Mouse (Mus musculus) frontal cortex, postnatal 25 days (tissue): ENCODE measurements around the gene Rpl13.

Experiments used
- DNase-seq, 2 experiments: peaks; one replicate each; pipeline ENCODE4 v3.0.0; 2022; ENCODE audit warnings: low spot score in 2 of 2

The Rpl13 gene

GRCm38 (mm10) chr8:123108010-123108409, 5.9 kb downstream of the Rpl13 start:
- DNase-seq = no peak

GRCm38 (mm10) chr8:123108953-123109352, 6.8 kb downstream of the Rpl13 start:
- DNase-seq = no peak

- DNase-seq = no peak
Observed at GRCm38 (mm10) chr8:123110649-123111048, 8.5 kb downstream of the Rpl13 start.

GRCm38 (mm10) chr8:123112892-123113291, 10.7 kb downstream of the Rpl13 start:
- no peak for DNase-seq

DNA sequence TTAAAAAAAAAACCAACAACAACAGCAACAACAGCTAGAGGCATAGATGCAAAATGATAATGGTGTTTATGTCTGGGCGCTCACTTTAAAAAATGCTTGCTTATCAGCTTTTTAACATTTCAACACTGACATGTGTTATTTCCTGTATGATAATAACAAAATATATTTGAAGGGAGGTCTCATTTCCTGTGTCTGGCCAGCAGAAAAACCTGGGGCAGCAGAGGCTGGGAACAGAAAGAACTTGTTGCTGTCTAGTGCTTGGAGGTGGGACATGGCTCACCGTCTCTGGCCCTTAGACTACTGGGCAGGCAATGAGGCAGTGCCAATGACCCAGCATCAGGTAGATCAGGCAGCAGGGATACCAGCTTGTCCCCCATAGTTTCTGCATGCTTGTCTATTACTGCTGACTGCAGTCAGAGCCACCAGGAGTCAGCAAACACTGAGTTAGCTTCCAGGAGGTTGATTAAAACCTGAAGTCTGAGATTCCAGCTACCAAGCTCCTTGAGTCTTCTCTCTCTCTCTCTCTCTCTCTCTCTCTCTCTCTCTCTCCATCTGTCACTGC, 11.8 kb downstream of the Rpl13 start:
- DNase-seq = no peak

GRCm38 (mm10) chr8:123114644-123115043, 12.5 kb downstream of the Rpl13 start:
- DNase-seq = no peak

DNA sequence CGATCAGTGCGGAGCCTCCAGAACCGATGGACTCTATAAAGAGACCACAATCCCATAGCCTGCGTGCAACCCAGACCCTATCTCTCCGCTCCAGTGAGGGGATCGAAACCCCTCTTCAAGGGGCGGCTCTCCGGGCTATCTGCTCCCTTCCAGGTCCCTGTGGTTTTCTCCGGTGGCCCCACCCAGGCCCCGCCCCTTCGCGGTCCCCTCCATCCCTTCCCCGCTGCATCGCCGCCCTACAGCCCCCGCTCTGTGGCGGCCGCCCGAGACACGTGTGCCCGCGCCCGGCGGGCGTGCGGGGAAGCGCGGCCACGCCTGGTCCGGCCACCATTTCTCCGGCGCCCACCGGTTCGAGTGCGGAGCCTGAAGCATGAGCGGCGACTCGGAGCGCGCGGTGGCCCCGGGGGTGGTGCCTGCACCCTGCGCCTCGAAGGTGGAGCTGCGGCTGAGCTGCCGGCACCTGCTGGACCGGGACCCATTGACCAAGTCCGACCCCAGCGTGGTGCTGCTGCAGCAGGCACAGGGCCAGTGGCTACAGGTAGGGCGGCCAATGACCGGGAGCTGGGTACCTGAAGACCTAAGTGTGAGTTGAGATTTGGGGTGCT, 15.1 kb downstream of the Rpl13 start, which contains the start of gene Cpne7:
Gene Cpne7 (plus strand): TSS at position 248 of the 605 bp plus-strand sequence.
- no peak for DNase-seq

- no peak for DNase-seq
Observed at GRCm38 (mm10) chr8:123117744-123118143, 15.6 kb downstream of the Rpl13 start.

- DNase-seq = no peak
Observed at GRCm38 (mm10) chr8:123122059-123122458, 19.9 kb downstream of the Rpl13 start.

- no peak for DNase-seq
Observed at GRCm38 (mm10) chr8:123122670-123123069, 20.5 kb downstream of the Rpl13 start.

GRCm38 (mm10) chr8:123126193-123126816, 24.2 kb downstream of the Rpl13 start:
- DNase-seq = no peak

- DNase-seq = no peak
Observed at GRCm38 (mm10) chr8:123131041-123131440, 28.9 kb downstream of the Rpl13 start.

DNA sequence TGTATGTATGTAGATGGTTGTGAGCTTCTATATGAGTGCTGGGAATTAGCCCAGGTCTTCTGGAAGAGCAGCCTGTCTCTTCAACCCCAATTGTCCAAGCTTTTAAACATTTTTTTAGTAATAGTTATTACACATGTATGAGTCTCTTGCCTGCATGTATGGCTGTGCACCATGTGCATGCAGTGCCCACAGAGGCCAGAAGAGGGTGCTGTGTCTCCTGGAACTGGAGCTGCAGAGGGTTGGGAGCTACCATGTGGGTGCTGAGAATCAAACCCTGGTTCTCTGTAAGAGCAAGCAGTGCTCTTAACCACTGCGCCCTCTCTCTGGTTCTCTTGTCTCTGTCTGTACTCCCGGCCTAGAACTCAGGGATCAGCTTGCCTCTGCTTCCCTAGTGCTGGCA, 30.8 kb downstream of the Rpl13 start:
- DNase-seq = no peak

GRCm38 (mm10) chr8:123134149-123134713, 32.1 kb downstream of the Rpl13 start:
- no peak for DNase-seq

GRCm38 (mm10) chr8:123135406-123135805, 33.3 kb downstream of the Rpl13 start:
- DNase-seq = no peak

GRCm38 (mm10) chr8:123135806-123136205, 33.7 kb downstream of the Rpl13 start:
- DNase-seq = no peak

GRCm38 (mm10) chr8:123136287-123136686, 34.1 kb downstream of the Rpl13 start:
- no peak for DNase-seq

- DNase-seq = peak in 1 of 2 experiments; percentile 39
Observed at GRCm38 (mm10) chr8:123137645-123138077, 35.5 kb downstream of the Rpl13 start.

DNA sequence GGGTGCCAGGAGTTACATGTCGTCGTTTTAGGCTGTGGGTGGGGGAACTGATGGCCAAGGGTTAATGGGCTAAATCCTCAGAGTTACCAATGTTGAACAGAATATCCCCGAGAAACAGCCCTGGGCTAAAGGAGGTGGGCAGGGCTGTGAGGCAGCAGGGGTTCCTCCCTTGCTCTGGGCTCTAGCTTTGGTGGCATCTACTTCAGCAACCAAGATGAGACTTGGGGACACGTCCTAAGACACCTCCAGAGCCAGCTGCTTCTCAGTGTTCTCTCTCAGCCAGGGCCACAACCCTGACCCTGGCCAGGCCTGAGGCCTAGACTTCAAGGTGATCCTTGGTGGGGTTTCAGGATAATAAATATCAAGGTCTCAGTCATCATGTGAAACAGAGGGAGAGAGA, 36.6 kb downstream of the Rpl13 start:
- no peak for DNase-seq

DNA sequence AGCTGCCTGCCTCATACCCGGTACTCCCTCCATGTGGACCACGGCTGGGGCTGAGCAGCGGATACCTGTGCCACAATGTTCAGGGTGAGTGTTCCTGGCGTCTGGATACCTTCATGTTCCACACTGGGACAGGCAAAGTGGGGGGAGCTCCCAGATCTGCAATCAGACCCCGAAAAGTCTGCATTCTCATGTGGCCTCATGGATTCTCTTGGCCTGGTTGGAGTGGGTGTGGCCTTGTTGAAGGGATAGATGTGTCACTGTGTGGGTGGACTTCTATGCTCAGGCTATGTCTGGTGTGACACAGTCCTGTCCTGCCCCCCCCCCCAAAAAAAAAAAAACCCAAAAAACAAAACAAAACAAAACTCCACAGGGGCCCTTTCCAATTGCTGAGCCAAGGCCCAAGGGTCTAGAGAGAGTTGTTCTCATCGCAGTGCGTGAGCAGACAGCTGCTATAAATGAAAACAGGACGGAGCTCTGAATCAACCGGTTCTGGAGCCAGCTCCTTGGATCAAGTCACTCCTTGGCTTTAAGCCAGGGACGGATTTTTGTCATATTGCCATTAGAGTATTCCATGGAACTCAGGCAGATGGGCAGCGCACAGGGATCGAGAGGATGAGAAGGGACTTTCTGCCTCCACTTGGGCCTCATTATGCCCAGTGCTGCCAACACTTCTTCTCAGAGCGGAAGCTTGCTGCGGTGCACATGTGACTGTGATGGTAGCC, 39.8 kb downstream of the Rpl13 start:
- no peak for DNase-seq

DNA sequence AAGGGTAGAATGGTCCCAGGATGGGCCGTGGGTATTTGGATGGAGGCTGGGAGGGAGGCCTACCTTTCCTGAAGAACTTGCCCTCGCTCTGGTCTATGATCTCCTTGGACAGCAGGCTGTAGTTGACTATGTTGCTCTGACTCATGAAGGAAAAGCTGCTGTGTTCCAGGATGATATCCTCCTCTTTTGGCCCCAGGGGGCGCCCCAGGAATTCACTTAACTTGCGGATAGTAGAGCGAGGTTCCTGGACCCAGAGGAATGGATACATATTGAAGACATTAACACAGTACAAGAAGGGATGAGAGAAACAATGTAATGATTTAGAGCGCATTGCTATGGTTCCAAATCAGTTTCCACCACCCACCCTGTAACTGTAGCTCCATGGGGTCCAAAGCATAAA, 43.1 kb downstream of the Rpl13 start:
- DNase-seq = no peak

- DNase-seq = no peak
Observed at GRCm38 (mm10) chr8:123146390-123146789, 44.2 kb downstream of the Rpl13 start.
